Mouse (Mus musculus): ENCODE data around the gene Tmem114.

The Tmem114 gene

DNA sequence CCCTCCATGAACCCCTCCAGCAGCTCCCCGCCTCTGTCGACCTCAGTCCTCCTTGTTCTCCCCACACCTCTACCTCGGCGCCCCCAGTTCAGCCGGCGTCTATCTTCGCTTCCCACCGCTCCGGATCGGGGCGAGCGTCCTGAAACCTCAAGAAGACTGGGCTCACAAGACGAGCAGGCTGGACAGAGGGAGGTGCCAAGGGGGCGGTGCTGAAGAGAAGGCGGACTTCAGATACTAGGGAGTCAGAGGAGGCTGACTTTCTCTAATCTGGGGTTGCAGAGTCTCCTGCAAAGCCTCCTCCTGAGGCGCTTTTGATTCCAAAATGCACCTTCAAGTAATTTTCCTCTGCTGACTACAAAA, at the start of gene Tmem114:
TSS of gene Tmem114 (minus strand) at position 166 of the 360 bp plus-strand sequence.
- peak; percentile 51 for DNase-seq

DNA sequence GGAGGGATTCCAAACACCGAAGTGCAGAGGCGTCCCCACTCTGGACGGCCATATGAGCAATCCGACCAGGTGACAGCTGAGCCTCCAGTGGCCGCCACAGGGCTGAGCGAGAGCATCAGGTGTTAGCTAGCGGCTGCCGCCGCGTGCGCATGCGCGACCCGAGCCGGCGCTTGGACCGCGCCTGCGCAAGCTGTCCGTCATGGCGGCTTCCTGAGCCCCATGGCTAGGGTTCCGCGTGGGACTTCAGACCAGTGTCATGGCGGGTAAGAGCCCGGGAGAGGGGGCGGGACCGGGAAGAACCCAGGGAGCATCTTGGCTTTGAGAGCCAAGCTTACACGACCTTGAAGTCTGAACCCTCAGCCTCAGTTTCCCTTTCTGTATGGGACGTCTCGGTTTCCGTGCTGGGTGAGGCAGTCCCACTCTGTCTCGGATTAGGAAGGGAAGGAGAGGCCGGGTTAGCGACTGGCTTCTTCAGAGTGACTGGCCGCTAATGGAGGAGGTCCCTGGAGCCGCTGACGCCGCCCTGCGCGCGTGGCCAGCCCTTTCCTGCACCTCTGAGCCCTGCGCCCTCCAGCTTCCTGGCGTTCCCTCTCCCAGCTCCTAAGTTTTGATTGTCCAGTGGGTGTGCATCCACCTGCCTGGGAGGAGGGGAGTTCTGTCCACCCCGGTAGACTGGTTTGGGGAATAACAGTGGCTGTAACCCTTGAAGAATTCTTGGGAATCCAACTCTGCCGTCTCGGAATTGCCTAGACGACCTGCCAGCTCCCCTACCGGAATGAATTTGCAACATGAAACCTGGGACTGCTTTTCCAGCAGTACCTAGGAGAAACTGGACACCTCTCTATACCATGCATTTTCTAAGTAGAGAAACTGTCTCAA, 45.9 kb upstream of the Tmem114 start, which contains the start of gene Mettl22:
TSS of gene Mettl22 (plus strand) at position 186 of the 879 bp plus-strand sequence.
- peak; percentile 95 for DNase-seq

DNA sequence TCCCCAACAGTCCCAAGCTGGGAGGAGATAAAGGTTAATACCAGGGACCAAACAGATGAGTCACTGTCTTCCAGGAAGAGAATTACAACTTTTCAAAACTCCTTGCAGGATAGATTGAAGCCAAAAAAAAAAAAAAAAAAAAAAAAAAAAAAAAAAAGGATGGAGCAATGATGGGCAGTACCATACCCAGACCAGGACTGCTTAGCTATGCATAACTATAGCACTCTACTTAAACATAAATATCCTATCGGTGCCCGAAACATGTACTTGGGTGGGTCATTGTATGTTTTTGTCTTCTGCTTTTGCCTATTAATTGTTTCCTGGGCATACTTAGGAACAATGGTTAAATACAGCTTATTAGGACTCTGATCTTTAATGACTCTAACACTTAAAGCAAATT, 45.2 kb upstream of the Tmem114 start:
- no peak for DNase-seq

DNA sequence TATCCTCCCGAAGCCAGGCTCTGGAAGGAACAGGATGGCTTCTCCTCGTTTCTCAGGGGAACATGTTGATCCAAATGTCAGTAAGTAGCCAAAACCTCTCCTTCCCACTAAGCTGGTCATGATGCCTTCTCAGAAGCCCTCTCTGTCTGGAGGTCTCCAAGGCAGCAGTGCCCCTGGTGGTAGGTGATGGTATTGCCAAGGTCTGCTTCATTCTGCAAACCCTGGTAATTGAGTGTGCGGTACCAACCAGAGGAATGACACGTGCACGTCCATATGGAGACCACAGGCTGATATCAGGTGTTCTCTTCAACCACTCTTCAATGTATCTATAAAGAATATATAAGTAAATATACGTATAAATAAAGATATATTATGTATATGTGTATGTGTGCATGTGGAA, 34.2 kb upstream of the Tmem114 start:
- DNase-seq = peak; percentile 76

DNA sequence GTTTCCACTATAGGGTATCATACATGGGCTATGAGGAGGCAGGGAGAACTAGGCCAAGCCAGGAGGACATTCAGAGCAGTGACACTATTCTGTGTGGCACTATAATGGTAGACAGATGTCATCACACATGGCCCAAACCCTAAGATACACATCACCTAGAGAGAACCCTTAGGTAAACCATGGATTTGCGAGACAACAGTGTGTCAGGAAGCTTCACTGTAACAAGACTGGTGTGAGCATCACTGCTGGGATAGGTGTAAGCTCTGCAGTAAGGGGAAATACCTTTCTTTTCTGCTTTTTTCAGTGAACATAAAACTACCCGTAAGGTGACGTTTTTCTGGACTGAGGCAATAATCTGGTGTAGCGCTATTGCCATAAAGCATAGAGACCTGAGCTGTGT, 33.5 kb upstream of the Tmem114 start:
- no peak for DNase-seq

DNA sequence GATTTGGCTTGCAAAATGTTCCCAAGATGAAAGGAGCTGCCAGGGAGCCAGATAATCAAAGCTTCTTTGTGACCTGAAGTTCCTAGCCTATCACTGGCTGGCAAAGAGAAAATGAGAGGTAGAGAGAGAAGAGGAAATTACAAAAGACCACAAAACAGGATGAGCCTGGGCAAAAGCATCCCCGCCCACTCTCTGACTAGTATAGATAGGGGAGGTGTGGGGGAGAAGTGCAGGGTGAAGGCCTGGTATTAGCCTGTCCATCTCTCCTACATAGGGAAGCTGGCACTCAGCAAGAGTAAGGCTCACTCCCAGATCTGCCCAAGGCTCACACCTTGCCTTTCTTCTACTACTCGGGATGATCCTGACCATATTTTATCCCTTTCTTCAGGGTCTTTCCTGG, 30.3 kb upstream of the Tmem114 start:
- DNase-seq = no peak

DNA sequence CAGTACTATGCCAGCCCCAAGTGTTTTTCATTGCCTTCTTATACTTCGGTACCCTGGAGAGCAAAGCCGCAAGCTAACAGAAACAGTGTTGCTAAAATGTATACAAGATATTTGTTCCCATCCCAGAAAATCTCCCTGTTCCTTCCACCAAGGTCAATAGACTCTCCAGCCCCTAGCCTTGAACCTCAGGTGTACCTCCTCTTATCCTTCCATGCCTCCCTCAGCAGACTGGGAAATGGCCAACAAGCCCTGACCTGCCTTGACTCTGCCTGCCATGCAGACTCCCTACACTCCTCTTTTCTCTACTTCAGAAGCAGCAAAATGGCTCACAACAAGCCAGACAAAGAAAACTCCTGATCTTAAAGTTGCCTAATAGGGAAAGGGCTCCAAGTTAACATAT, 28.4 kb upstream of the Tmem114 start:
- DNase-seq = no peak

DNA sequence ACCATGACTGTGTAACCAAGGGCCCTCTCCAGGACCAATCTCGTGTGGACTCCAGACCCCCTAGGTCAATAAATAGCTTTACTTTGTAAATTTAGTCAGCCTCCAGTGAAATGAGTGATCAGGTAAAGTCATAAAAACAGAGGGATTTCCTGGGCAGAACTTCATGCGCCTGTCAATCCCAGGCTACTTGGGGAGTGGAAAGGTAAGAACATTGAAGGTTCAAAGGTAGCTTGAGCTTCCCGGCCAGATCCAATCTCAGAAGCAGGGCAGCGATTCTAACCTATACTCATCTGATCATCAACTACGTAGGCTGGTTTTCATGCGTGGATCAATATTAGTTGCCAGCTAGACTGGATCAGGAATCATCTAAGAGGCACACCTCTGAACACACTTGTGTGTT, 21.3 kb upstream of the Tmem114 start:
- no peak for DNase-seq

DNA sequence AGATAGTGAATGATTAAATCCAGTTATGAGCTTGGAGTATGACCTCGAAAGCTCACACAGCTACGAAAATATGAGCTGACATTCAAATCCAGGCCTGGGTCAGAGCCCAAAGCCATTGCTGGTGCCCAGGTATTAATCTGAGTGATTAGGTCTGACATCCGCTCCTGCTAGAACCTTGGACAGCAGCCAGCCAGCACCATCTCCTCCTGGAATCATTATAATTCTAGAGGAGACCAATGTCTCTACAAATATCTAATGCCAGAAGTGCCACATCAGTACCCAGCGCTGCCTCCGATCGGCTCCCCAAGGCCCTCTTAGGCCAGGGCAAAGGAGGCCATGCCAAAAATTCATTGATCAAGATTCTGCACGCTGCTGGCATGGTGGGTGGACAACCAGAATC, 20.0 kb upstream of the Tmem114 start:
- no peak for DNase-seq

DNA sequence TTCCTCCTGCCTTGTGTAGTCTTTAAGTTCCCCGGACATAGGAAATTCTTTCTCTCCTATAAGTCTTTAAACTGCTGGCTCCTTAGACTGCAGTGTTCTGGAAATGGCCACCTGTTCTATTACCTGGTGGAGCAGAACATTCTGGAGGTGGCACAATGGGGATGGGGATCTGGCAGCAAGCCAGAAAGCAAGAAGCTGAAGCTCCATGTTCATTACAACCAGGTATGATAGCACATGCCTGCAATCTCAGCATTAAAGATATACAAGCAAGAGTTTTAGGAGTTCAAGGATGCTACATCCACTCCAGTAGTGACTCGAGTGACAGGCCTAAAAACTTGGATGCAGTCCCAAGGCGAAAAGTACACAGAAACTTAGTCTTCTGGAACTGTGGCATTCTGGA, 7.7 kb upstream of the Tmem114 start:
- DNase-seq = no peak

DNA sequence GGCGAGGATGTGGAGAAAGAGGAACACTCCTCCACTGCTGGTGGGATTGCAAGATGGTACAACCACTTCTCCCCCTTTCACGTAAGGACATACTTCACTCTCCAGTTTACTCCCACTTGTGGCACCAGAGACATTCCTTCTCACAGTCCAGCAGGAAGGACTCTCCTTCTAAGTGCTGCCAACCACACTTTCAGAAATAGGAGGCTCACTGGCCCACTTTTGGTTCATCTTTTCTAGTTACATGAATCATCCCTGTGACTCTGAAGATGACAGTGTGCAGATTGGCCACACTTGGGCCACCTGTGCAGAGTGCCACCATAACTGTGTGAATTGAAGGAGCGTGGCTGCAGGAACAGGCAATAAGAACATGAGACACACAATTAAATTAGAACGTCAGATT, 4.6 kb upstream of the Tmem114 start:
- DNase-seq = no peak

DNA sequence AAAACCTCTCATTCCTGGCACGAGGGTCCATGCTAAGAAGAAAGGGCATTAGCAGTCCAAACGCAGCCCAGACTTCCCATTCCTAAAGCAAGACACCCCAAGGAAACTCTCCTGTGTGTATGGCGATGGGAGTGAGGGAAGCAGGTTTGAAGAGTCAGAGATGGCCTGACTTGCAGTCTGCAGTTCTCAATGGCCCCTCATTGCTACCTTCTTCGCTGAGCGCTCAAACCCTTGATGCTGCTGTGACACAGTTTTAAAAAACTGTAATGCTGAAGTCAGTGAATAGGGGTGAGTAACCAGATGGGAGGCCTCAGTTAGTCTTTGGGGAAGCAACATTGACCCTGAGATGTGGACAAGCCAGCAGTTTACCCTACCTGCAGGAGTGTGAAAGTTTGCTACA, 800 bp upstream of the Tmem114 start:
- no peak for DNase-seq

DNA sequence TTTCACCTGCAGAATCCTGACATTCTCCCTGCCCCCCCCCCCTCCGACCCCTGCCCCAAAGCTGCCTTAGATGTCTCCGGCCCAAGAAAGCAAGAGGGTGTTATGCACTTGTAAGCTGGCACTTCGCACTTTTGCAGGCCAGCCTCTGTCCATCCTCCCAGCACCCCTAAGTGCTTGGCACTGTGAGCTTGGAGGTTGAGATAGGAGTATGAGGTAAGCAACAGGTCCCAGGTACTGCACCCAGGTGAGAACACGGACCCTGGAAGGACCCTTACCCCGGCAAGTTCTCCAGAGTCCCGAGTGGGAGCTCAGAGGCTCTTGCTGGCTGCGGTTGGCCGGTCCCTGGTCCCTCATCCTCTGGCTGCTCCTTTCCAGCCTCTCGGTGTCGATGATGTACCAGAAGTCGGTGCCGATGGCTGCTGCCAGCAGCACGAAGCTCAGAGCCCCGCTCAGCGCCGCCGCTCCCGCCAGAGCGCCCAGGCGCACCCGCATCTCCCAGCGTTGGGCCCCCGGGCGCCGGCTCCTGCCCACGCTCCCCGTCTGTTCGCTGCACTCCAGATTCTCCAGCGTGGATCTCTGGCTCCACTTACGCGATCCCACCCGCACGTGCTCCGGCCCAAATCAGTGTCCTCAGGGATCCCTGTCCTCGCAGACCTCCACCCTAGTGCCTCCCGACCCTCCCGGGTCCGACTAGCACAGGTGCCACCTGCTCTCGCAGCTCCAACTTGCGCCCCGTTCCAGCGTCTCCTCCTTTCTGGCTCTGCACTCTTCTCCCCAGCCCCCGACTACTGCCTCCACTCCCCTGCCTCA, 570 bp downstream of the Tmem114 start:
- no peak for DNase-seq

DNA sequence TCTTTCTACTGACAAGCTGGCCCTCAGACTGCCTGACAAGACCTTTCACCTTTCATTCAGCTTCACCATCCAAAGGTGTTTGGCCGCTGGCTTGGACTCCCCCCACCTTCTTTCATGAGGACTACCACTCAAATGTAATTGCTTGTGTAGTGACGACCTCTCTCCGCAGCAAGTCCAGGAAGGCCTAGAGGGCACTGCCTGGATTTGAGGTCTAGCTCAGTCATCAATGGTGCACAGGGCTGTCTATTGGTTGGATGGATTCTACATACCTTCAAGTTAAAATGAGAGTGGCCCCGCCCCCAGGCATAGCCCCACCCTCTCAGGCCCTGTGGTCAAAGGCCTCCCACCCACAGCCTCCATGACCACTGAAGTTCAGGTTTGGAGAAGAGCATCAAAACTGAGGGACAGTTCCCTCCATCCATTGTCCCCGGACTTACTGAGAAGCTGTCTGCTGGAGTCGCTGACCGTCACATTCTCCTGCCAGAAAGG, 1.3 kb downstream of the Tmem114 start:
- no peak for DNase-seq

DNA sequence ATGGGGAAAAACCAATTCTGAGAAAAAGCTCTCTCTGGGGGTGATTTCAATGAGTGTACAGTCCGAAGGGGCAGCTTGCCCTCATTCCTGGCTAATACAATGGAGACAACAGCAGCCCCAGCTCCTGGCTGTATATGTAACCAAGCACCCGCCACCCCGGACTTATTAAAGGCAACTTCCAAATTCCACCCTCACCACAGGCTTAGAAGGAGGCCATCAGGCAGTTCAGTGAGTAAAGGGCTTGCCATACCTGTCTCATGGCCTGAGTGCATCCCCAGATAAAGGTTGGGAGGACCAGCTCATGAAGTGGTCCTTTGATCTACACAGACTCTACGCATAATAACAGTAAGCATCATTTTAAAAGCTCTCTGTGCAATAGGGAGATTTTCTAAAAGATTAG, 4.1 kb downstream of the Tmem114 start:
- no peak for DNase-seq

DNA sequence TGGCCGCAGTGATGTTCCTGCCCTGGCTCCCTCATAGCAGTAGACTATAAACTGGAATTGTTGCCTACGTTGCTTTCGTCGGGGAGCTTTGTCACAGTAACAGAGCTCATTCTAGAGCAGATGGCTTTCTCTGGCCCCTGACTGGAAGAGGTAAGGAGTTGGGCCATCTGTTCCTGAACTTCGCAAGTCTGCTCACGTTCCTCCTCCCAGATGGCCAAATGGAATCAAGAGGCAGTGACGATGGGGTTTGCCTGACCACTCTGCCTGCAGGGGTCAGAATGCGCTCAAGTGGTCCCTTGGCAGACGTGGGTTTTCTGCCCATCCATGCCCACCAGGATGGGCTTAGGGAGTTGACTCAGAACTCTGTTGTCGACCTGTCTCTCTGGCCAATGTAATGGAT, 4.6 kb downstream of the Tmem114 start:
- no peak for DNase-seq

DNA sequence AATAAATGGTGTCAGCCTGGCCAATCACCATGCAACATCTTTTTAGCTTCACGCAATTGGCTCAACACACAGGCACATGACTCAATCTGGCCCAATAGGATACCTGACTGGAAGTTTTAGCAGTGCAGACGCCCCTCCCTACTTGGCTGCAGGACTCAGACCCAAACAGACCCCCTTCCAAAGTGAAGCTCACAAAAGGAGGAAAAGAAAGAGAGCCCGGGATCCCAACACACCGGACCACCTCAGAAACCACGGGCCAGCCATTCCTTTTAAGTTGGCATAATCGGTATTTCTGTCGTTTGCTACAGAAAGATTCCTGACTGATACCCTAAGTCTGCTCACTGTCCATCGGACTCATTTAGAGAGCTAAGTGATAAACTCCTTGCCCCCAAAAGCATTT, 5.3 kb downstream of the Tmem114 start:
- DNase-seq = no peak

DNA sequence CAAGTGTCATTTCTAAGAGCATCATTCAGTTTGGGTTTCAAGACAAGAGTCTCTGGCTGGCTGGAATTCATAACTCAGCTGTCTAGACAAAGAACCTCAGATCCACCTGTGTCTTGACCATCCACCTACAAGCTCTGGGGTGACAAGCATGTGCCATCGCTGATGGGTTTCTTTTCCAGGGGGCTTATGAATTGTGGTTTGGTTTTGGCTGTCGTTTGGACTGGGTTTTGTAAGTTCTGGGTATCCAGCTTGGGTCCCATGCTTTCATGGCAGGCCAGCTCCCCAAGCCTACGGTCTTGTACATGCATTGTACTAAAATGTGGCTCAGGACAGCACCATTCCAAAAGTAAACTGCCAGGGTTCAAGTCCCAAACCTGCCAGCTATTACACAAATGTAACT, 6.8 kb downstream of the Tmem114 start:
- no peak for DNase-seq

DNA sequence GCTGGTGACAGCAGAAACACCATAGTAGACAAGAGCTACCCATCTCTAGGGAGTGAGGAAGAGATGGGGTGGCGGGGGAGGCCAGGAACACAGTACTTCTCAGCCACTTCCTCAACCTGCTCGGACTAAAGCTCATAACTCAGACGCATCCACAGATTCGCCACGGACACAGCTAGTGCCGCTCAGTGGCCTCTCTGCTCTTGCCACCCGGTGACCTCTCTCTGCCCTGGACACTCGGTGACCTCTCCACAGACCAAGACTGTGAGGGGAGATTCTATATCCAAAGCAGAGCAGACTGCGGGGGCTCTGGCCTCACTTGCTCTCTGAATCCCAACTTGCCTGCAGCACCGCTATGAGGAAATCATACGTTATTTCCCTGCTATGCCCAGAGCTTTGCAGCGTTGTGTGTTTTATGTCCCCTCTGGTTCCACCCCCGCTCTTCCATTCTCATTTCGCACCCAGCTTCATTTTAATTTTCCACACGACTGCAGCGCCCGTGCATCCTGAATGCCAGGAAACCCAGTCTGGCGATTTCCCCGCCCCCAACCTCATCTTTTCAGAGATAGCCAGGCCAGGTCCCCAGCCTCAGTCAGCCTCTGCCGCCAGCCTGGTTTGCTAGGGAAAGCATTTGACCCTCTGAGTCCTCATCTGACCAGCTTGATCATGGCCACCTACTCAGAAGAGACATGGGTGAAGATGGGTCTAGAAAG, 7.8 kb downstream of the Tmem114 start:
- no peak for DNase-seq

DNA sequence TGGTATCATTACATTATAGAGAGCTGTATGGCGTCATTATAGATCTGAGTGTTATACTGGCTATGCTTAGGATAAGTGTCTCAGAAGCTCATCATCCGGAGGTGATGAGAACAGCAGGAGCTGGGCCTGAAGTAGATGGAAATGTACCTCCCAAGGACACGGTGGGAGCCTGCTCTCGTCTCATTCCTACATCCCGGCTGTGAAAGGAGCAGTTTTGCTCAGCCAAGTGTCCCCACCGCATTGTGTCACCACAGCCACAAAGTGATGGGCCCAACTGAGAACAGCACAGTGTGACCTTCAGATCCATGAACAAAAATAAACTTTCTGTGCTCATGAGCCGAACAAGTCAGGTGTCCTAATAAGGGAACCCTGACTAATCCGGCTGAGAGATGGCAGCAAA, 8.9 kb downstream of the Tmem114 start:
- DNase-seq = no peak

DNA sequence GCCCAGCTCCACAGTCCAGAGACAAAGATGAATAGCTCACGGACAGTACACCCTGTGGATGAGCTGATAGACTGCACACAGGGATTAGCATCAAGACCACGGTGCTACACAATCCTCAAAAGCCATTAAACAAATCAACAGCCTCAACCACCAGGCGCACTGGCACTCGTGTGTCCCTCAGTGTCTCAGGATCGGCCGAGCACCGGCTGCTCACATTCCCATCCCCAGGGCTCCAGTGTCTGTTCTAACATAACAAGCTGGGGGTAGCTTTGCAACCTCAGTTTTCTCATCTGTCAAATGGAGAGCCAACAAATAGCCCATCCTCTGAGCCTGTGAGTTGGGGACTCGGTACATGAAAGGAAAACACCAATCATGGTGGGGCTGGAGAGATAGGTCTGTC, 11.5 kb downstream of the Tmem114 start:
- DNase-seq = no peak

DNA sequence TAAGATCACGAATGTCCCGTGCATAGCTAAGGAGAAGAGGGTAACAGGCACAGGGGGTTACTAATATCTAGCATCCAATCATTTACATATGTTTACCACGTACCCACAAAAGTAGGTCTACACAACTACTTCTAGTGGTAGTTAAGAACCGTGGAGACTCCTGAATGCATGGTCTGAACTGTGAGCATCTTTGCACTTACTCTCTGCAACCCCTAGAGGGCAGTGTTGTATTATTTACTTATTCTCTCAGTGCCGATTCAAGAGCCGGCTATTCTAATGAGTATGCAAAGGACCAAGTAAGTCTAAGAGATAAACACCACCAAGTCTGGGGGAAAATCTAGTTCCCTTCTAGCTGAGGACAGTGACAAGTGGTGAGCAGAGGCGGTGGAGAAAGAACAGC, 12.7 kb downstream of the Tmem114 start:
- peak; percentile 79 for DNase-seq

DNA sequence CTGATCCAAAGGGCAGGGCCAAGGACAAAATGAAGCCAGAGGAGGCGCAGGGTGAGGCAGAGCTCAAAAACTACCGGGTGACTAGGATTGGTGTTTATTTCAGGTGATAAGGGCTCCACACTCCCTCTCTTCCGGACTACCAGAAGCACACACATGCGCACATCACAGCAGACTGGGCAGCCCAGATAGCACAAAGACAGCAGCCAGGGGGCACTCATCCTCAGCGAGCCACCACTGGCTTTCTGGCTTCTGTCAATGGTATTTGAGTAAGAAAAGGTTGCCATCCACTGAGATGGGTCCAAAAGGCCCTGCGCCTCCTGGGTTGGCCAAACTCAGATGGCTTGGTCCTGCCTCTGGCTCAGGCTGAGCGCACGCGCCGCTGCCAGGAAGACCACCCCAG, 15.7 kb downstream of the Tmem114 start:
- peak; percentile 58 for DNase-seq
